Mouse (Mus musculus) bone marrow macrophage, adult 2 months (primary cell): ENCODE measurements around the gene Pdzd2.

Experiments
- CTCF ChIP-seq: IDR thresholded peaks from 2 replicates; pipeline ENCODE4 v1.5.1; 2012; ENCODE audit warnings: low read depth, mild to moderate bottlenecking, low read length, moderate library complexity
- POLR2A ChIP-seq: IDR thresholded peaks from 2 replicates; pipeline ENCODE4 v1.6.1; 2012; ENCODE audit warnings: mild to moderate bottlenecking, low read depth, low read length, borderline replicate concordance

GRCm38 (mm10) chr15:12636386-12636785 lies 103.3 kb downstream of the Pdzd2 start:
- TF ChIP-seq POLR2A (no peak), CTCF (no peak)
